Mouse (Mus musculus) kidney, postnatal 4 days (tissue): ENCODE results near the gene A630001G21Rik.

Experiments used
- DNase-seq, 2 experiments: peaks; one replicate each; pipeline ENCODE4 v3.0.0; 2021; ENCODE audit warnings: mixed read lengths in 2 of 2

Gene A630001G21Rik

GRCm38 (mm10) chr1:85767754-85768153 is 10.7 kb downstream of the A630001G21Rik start:
- no peak for DNase-seq

GRCm38 (mm10) chr1:85766120-85766519 is 12.3 kb downstream of the A630001G21Rik start:
- DNase-seq: no peak

- no peak for DNase-seq
Observed at GRCm38 (mm10) chr1:85764291-85764690, 14.2 kb downstream of the A630001G21Rik start.

- DNase-seq: no peak
Observed at GRCm38 (mm10) chr1:85763386-85763785, 15.1 kb downstream of the A630001G21Rik start.

GRCm38 (mm10) chr1:85761665-85762064 is 16.8 kb downstream of the A630001G21Rik start:
- DNase-seq: no peak

DNA sequence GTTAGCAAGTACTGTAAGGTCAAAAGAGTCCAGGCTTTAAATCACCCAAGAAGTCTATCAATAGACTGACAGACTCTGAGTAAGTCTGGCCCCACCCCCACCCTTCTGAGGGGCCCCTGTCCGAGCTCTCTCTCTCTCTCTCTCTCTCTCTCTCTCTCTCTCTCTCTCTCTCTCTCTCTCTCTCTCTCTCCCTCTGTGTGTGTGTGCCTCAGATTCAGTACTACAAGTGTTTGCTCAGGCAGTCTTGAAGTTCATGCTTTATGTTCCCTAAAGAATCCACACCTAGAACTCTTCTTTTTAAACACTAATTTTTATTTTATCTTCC is 19.5 kb downstream of the A630001G21Rik start:
- no peak for DNase-seq

- peak; percentile 55 to 65 for DNase-seq
Observed at GRCm38 (mm10) chr1:85758231-85758968, 20.0 kb downstream of the A630001G21Rik start.

DNA sequence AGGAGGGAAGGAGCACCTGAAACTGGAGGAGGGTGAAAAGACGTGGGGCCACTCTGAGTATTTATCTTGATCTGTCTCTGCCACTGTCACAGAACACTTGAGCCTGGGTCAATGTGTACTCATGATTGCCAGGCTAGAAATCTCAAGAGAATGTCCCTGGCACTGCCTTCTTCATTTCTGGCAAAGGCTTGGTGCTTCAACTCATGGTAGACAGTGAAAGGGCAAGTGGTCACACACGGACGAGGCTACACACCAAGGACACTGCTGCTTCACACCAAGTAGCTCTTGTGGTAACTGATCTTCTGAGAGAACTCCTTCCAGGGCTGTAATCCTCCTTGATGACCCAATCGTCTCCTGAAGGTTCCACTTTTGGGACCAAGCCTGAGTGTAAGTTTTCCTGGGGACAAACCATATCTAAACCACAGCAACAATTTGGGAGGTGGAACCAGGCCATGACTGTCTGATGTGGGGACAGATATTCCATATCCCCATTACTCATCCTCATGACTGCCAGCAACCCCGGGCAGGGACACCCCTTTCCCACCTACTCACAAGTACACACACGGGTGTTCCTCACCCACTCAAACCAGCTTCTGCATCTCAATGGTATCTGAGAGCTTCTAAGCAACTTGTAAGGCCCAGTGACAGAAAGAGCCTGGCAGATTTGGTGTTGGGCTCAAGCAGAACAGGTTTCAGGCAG is 20.8 kb downstream of the A630001G21Rik start:
- DNase-seq: no peak

GRCm38 (mm10) chr1:85751932-85752680 is 26.3 kb downstream of the A630001G21Rik start:
- no peak for DNase-seq

DNA sequence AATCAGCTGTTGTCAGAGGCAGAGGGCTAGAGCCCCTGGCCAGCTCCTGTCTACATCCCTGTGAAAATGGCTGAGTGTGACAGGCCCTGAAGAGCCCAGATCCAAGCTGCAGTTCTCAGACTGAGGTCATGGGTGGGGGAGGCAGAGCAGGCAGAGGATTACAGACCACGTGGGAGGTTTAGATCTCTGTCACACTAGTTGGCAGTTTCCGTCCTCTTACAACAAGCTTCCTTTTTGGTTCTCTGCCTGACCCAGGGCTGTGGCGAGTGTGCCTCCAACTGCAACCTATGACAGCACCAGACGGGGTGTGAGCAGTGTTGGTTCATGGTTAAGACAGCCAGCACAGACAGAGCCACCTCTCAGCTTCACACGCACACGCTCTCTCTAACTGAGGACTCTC is 26.9 kb downstream of the A630001G21Rik start:
- peak; percentile 8 to 30 for DNase-seq

- DNase-seq: no peak
Observed at GRCm38 (mm10) chr1:85750650-85751049, 27.8 kb downstream of the A630001G21Rik start.

DNA sequence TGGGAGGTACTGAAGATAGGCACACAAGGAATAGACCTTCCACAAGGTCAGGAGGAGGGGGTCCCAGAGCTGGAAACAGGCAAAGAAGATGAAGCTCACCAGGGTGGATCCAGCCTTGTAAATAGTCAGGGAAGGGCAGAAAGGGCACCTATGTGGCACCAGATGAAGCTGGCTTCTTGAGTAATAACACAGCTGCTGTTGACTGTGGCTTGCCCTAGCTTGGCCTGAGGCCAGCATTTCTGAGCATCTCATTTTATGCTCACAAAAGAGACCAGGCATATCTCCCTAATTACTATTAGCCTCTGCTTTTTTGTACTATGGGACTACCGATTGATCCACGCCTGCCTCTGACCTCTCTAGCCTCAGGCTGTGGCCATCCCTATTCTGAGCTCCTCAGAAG is 28.6 kb downstream of the A630001G21Rik start:
- no peak for DNase-seq

GRCm38 (mm10) chr1:85746511-85746910 is 31.9 kb downstream of the A630001G21Rik start:
- no peak for DNase-seq

DNA sequence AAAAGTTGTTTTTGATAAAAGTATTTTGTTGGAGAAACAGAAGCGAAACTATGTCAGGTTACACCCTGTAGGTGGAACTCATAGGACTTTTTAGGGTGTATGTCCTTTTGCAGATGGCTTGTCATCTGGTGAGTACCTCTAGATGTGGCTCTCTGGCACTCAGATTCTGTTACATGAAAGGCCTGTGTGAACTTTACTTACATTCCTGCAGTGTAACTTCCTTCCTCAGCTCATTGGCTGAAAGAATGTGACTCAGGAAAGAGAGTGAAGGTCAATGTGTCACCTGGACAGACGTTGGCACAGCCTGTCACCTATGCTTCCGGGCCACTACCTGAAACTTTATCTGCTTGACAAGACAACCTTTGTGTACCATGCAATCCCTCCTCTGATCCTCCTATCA is 33.9 kb downstream of the A630001G21Rik start:
- DNase-seq: no peak

DNA sequence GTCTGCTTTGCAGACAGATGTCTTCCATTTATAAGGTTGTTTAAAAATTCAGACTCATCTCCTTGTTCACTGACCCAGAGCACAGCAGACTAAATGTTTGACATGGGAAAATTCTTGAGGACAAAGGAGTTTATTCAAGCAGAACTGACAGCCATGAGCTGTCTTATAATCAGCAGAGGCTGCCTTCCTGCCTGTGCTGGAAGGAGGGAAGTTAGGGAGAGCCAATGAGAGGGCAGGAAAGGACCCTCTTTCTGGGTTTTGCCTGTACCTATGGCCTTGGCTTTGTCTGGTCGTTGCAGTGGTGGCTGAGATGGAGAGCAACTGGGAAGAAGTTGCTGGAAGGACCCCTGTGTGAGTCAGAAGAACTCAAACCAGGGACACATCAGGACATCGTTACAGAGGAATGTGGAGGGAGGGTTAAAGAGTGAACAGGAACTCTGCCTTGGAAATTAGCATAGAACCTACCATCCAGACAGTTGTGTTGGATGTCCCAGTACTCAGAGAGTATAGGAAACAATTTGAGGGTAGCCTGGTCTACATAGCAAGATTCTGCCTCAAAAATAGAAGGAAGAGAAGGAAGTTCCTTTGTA is 35.4 kb downstream of the A630001G21Rik start:
- no peak for DNase-seq

GRCm38 (mm10) chr1:85742333-85742732 is 36.1 kb downstream of the A630001G21Rik start:
- no peak for DNase-seq

- no peak for DNase-seq
Observed at GRCm38 (mm10) chr1:85740923-85741322, 37.5 kb downstream of the A630001G21Rik start.

DNA sequence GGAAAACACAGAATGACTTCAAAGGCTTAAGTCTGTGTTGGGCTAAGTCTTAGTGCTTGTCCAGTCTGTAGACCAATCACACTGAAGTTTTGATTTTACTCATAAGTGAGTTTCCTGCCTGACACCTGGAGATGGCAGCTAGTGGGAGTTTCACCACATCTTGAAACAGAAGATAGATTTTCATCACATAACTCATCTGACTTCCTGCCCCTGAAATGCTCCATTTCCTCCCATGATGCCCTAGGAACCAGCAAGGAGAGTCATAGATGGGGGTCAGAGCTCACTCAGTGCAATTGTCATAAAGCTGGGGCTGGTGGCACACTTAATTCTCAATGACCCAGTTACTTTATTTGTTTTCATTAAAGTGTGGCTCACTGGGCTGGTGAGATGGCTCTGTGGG is 38.6 kb downstream of the A630001G21Rik start:
- DNase-seq: no peak

DNA sequence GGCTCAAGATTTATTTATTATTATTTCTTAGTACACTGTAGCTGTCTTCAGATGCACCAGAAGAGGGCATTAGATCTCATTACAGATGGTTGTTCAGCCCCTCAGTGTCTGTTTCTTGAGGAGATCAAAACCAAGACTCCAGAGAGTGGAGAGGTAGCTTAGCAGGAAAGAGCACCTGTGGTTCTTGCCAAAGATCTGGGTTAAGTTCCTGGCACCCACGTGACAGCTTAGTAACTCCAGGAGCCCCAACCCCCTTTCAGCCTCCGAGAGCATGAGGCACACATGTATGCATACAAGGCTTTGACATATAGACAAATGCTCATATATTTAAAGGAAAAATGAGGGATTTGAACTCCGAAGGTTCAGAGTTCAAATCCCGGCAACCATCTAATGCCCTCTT is 39.4 kb downstream of the A630001G21Rik start:
- no peak for DNase-seq

GRCm38 (mm10) chr1:85736355-85737184 is 41.9 kb downstream of the A630001G21Rik start:
- DNase-seq: peak; percentile 58 to 71

- peak in 1 of 2 experiments; percentile 22 for DNase-seq
Observed at GRCm38 (mm10) chr1:85735463-85736123, 42.9 kb downstream of the A630001G21Rik start.

GRCm38 (mm10) chr1:85734511-85734910 is 43.9 kb downstream of the A630001G21Rik start:
- no peak for DNase-seq
